Mouse (Mus musculus): ENCODE data around the gene Dync1i1. TPM values are rescaled to one million over a fixed set of nuclear protein-coding genes. Genes with fewer than 3 reads are reported as not detected.
A peak's percentile ranks its signal among the peaks of the same experiment; 100 is the strongest.

Dync1i1 gene
- total RNA-seq, 4 experiments from 2014 or later = 114 to 143 (median 126) TPM

GRCm38 (mm10) chr6:5855526-5855925 is 130.1 kb downstream of the Dync1i1 start:
- DNase-seq (ENCODE audit: low spot score in 2 of 2) = no peak

DNA sequence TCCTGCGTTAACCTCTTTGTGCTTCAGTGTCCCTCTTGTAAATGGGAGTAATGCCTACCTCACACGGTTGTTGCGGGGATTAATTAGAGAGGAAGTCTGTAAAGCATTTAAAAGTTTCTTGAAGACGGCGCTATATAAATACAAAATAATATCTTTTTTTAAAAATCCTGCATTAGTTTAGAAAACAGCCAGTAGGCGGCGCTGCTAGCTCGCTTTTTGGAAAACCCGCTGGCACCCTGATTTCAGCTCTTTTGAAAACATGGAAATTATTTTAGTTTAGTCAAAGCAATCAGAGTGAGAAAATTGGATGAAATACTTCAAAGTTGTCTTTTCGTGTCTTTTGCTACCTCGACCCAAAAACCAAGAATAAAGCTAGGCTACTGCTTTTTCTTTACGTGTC is 132.9 kb downstream of the Dync1i1 start:
- no peak for DNase-seq (ENCODE audit: low spot score in 2 of 2)

- no peak for DNase-seq (ENCODE audit: low spot score in 2 of 2)
Observed at GRCm38 (mm10) chr6:5858901-5859598, 133.6 kb downstream of the Dync1i1 start.

DNA sequence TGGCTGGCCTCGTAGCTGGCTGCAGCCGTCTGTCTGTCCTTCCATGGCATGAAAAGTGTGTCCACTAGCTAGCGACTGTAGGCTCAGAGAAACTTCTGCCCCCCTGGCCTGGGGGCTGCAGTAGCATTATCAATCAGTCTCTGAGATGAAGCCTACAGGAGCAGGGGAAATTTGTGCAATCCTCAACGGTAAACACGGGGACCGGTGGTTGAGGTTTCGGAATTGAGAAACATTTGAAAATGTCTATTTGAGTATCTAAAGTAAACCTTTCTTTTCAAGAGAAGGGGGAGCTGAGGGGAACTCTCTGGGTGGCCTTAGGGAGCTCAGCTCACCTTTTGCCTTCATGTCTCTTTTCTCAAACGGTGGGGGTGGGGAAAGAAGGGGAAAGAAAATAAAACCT is 134.2 kb downstream of the Dync1i1 start:
- no peak for DNase-seq (ENCODE audit: low spot score in 2 of 2)

DNA sequence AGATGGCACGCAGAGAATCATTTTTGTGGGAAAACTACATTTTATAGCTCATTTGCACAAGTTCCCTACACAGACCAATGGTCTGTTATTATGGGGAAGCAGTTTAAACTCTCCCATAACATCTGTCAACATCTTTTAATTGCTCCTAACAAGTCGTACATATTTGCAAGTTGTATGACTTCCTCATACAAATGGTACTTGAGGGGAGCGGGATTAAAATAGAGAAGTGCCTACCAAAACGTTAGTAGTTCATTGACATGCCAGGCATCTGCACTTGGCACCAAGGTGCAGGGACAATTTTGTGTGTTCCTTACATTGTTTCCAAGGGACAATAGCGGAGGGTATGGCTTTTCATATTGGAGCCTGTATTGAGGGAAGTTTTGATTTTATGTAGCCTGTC is 140.7 kb downstream of the Dync1i1 start:
- no peak for DNase-seq (ENCODE audit: low spot score in 2 of 2)

DNA sequence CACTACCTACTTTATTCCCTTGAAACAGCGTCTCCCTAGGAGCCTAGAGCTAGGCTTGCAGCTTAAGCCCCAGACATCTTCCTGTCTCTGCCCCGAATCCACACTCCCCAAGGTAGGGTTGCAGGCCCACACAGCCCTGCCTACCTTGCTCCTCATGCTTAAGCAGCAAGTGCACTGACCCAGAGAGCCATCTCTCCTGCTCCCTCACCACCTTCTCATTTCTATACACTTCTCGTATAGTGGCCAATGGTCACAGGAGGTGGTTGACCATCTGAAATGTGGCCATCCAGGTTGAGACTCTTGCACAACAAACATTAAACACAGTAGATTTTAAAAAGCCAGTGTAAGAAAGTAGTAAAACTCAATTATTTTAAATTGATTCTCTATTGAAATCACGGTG is 141.8 kb downstream of the Dync1i1 start:
- DNase-seq (ENCODE audit: low spot score in 2 of 2) = no peak

DNA sequence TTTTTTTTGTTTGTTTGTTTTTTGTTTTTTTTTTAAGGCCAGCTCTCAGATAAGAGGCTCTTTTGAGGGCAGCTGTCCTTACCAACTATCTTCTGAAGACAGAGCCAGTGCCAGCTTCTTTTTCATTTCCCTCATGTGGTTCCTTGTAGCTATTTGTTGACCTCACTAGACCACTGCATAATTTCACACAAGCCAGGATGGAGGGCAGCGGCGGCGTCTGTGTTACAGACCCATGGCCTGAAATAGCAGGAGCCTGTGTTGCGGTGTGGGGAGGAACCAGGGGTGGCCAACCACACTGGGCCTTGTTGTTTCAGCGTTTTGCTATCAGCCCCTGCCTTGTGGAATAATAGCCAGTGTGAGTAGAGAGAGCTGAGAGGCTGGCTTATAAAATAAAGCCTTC is 145.6 kb downstream of the Dync1i1 start:
- DNase-seq (ENCODE audit: low spot score in 2 of 2) = no peak

- no peak for DNase-seq (ENCODE audit: low spot score in 2 of 2)
Observed at GRCm38 (mm10) chr6:5871581-5872298, 146.3 kb downstream of the Dync1i1 start.

DNA sequence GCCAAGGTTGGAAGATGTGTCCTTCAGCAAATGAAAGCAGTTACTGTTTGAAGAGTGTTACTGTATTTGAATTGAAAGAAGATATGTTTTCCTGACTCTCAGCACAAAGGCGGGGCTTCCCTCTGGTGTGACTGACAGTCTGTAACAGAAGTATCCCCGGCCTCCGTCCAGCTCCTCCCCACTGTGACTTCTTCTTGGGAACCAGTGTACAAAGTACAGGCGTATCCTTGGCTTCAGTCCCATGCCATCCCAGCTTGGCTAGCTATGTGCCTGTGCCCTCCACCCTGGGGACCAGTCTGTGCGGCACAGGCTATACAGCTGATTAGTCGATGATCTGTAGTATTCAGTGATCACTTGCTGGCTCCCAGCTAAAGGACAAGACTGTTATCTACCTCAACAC is 163.9 kb downstream of the Dync1i1 start:
- no peak for DNase-seq (ENCODE audit: low spot score in 2 of 2)

GRCm38 (mm10) chr6:5911295-5911694 is 185.9 kb downstream of the Dync1i1 start:
- peak in 1 of 2 experiments; percentile 50 for DNase-seq (ENCODE audit: low spot score in 2 of 2)

- DNase-seq (ENCODE audit: low spot score in 2 of 2) = no peak
Observed at GRCm38 (mm10) chr6:5915028-5915427, 189.6 kb downstream of the Dync1i1 start.

DNA sequence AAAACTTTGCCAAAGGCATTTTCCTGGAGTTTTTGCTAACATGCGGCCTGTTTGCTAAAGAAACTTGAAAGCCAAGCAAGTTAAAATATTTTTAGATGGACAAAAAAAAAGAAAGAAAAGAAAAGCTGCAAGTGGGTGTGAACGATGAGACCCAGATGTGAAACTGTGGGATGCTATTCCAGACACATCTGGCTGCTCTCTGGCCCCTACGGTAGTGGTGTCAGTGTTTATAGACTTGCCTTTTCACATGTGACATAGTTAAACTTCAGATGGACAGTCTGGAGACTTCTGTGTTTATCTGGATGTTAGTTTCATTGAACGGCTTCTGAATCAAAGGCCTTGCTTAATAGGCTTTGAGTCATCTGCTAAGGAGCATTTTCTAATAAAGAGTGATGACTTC is 195.2 kb downstream of the Dync1i1 start:
- DNase-seq (ENCODE audit: low spot score in 2 of 2) = no peak

- no peak for DNase-seq (ENCODE audit: low spot score in 2 of 2)
Observed at GRCm38 (mm10) chr6:5922676-5923075, 197.2 kb downstream of the Dync1i1 start.

DNA sequence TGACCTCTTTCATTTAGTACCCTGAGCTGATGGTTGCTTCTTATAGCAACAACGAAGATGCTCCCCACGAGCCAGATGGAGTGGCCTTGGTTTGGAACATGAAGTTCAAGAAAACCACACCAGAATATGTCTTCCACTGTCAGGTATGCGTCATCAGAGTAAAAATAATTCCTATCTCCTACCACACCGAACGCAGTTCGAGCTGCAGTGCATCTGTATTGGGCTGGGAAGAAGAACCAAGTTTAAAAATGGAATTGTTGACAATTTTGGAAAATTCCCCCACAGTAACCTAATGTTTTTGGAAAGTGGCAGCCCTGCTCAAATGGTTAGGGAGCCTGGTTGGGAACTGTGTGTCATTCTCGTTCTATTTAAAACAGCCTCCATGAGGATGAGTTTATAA is 197.7 kb downstream of the Dync1i1 start:
- DNase-seq (ENCODE audit: low spot score in 2 of 2) = peak in 1 of 2 experiments; percentile 12

DNA sequence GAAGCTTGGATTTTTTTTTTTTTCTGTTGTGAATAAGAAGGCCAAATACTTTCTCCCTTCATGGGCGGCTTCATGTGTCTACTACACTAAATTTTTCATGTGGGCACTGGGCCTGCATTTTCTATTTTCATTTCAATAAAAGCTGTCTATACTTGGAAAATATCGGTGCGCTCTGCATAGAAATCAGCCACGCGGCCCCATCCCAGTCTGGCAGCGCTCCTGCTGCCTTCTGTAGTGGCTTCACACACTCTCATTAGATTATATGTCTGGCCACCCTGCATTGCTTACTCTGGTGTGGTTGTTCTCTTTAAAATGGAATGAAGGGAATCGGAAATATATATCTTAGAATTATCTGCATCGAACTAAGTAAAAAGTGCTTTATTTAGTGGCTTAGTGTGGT is 204.7 kb downstream of the Dync1i1 start:
- DNase-seq (ENCODE audit: low spot score in 2 of 2) = peak in 1 of 2 experiments; percentile 10

DNA sequence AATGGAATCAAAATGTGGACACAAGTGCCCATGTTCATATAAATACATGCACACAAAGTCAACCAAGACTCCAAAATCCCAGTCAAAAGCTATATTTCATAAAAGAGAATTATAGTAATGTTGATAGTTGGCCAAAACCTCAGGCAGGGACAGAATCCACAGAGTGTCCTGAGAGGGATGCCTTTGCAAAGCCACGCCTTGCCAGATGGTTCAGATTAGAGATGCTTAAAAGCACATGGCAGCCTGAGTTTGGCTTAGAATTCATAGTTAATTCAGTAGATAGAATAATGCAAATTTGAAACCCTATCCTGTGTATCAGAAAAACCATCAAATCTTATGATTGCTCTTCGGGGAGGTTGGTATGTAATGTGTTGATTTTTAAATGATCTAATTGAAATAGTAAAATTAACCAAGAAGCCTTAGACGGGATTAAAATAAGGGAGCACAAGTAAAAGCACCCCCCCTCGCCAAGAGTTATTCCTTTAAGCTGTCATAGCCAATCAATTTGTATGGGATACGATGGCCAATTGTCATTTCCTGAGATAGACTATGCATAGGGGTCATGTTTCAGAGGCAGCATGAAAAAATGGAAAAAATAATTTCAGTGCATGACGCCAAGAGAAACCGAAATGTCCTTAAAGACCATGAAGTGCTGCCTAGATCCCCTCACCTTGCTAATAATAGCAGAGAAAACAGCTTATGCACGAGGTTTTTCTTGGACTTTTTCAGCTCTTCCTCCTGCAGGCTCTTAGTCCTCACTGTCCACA is 210.3 kb downstream of the Dync1i1 start:
- no peak for DNase-seq (ENCODE audit: low spot score in 2 of 2)

DNA sequence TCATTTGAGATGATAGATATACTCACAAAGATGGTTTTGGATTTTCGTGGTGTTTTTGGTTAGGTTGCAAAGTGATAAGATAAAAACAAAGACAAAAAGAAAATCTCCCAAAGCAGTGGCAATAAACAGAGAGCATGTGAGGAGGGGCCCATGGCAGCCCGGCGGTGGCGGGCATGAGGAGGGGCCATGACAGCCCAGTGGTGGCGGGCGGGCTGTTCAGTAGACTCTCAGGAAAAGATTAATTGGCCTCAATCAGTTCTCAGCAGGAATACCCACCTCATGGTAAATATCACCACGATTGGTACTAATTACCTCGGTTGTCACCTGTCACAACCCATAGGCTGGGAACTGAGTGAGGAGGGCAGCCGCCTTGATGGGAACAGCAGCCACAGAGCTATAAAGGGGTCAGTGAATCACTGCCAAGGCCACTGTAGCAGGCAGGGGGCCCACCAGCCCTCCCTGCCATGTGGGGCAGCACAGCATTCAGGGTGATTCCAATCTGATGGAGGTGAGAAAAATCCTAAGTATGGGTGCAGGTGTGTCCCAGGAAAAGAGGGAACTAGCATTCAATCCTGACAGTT is 224.5 kb downstream of the Dync1i1 start:
- DNase-seq (ENCODE audit: low spot score in 2 of 2) = no peak

- DNase-seq (ENCODE audit: low spot score in 2 of 2) = no peak
Observed at GRCm38 (mm10) chr6:5956316-5956913, 231.0 kb downstream of the Dync1i1 start.

- DNase-seq (ENCODE audit: low spot score in 2 of 2) = no peak
Observed at GRCm38 (mm10) chr6:5960728-5961127, 235.3 kb downstream of the Dync1i1 start.

GRCm38 (mm10) chr6:5961960-5962359 is 236.5 kb downstream of the Dync1i1 start:
- DNase-seq (ENCODE audit: low spot score in 2 of 2) = no peak

GRCm38 (mm10) chr6:5966376-5966775 is 240.9 kb downstream of the Dync1i1 start:
- no peak for DNase-seq (ENCODE audit: low spot score in 2 of 2)

Data from left cerebral cortex, adult 8-10 months (tissue).